Mouse (Mus musculus) hindbrain, embryonic 12.5 days (tissue): ENCODE data around the gene Jtb. TPM values are rescaled to one million over a fixed set of nuclear protein-coding genes. Genes with fewer than 3 reads are reported as not detected.

Experiments
- ATAC-seq: fragments of 200-750 bp; cut with Nextera tagmentation; 2 replicates; pipeline ENCODE4 v1.8.0; 2017; ENCODE audit warnings: moderate TSS enrichment; ENCODE audit not compliant: low FRiP score
- H3K27ac ChIP-seq: fragments of 300-500 bp; sonication (generic); 2 replicates; pipeline ENCODE4 v1.5.1; 2016; ENCODE audit warnings: mild to moderate bottlenecking
- H3K27me3 ChIP-seq: fragments of 300-500 bp; sonication (generic); 2 replicates; pipeline ENCODE4 v1.6.1; 2016; ENCODE audit warnings: mild to moderate bottlenecking
- H3K36me3 ChIP-seq: fragments of 300-500 bp; sonication (generic); 2 replicates; pipeline ENCODE4 v1.6.1; 2016; ENCODE audit warnings: mild to moderate bottlenecking
- H3K4me1 ChIP-seq: fragments of 300-500 bp; sonication (generic); 2 replicates; pipeline ENCODE4 v1.6.1; 2016
- H3K4me2 ChIP-seq: fragments of 300-500 bp; sonication (generic); replicated peaks from 2 replicates; pipeline ENCODE4 v1.6.1; 2016; ENCODE audit warnings: mild to moderate bottlenecking
- H3K4me3 ChIP-seq: fragments of 300-500 bp; sonication (generic); 2 replicates; pipeline ENCODE4 v1.5.1; 2016; ENCODE audit warnings: mild to moderate bottlenecking
- H3K9ac ChIP-seq: fragments of 300-500 bp; sonication (generic); 2 replicates; pipeline ENCODE4 v1.6.1; 2016; ENCODE audit warnings: mild to moderate bottlenecking, moderate library complexity
- H3K9me3 ChIP-seq: fragments of 300-500 bp; sonication (generic); replicated peaks from 2 replicates; pipeline ENCODE4 v1.6.1; 2016; ENCODE audit warnings: mild to moderate bottlenecking
- WGBS: fragments of 180-500 bp; shearing (Covaris S2); methylation state at CpG from one replicate; pipeline ENCODE4 v1.1.7; 2016; 5-methylcytosine and 5-hydroxymethylcytosine counted together
- polyA plus RNA-seq: library from polyadenylated mRNA; unstranded; fragments of >200 nt; fragmentation: Nextera tagmentation; extraction: Ambion mirVana; gene quantifications from 2 replicates; pipeline ENCODE4 v1.2.1, GENCODE M21; 2016

Gene Jtb
- polyA plus RNA-seq, 1 experiment from 2014 or later = 94.8 TPM

GRCm38 (mm10) chr3:90268190-90268589 is 36.8 kb downstream of the Jtb start:
- Histone ChIP-seq H3K27ac (no peak overlapping the region), H3K36me3 (peaks cover 21% of the 10 kb centered on the region), H3K4me2 (no peak overlapping the region), H3K9ac (no peak overlapping the region), H3K27me3 (no peaks in the 10 kb centered on the region), H3K4me3 (no peak overlapping the region), H3K4me1 (peaks cover 14% of the 10 kb centered on the region), H3K9me3 (no peaks in the 10 kb centered on the region)
- ATAC-seq = no peak
- 95% methylated on average over 11 of the region's 11 CpGs for WGBS

GRCm38 (mm10) chr3:90268971-90269370 is 37.6 kb downstream of the Jtb start:
- no peak overlapping the region for H3K9ac ChIP-seq
- peaks cover 14% of the 10 kb centered on the region for H3K4me1 ChIP-seq
- no peak overlapping the region for H3K4me2 ChIP-seq
- H3K4me3 ChIP-seq = no peak overlapping the region
- 90% methylated on average over 16 of the region's 16 CpGs for WGBS
- H3K27me3 ChIP-seq = no peaks in the 10 kb centered on the region
- no peak overlapping the region for H3K27ac ChIP-seq
- no peaks in the 10 kb centered on the region for H3K9me3 ChIP-seq
- ATAC-seq = no peak
- peaks cover 20% of the 10 kb centered on the region for H3K36me3 ChIP-seq

- 94% methylated on average over 8 of the region's 8 CpGs for WGBS
- no peaks in the 10 kb centered on the region for H3K27me3 ChIP-seq
- no peaks in the 10 kb centered on the region for H3K9me3 ChIP-seq
- no peak overlapping the region for H3K4me2 ChIP-seq
- peaks cover 11% of the 10 kb centered on the region for H3K4me1 ChIP-seq
- ATAC-seq = no peak
- no peak overlapping the region for H3K27ac ChIP-seq
- no peak overlapping the region for H3K9ac ChIP-seq
- no peak overlapping the region for H3K4me3 ChIP-seq
- peaks cover 22% of the 10 kb centered on the region for H3K36me3 ChIP-seq
Observed at GRCm38 (mm10) chr3:90270784-90271183, 39.4 kb downstream of the Jtb start.

- H3K9me3 ChIP-seq = no peaks in the 10 kb centered on the region
- H3K4me2 ChIP-seq = no peak overlapping the region
- no peaks in the 10 kb centered on the region for H3K4me1 ChIP-seq
- ATAC-seq = no peak
- H3K27ac ChIP-seq = no peak overlapping the region
- H3K27me3 ChIP-seq = no peaks in the 10 kb centered on the region
- no peak overlapping the region for H3K4me3 ChIP-seq
- no peak overlapping the region for H3K9ac ChIP-seq
- H3K36me3 ChIP-seq = peaks cover 35% of the 10 kb centered on the region
- 69% methylated on average over 9 of the region's 9 CpGs for WGBS
Observed at GRCm38 (mm10) chr3:90272170-90272569, 40.8 kb downstream of the Jtb start.

- Histone ChIP-seq H3K9ac (no peak overlapping the region), H3K9me3 (no peaks in the 10 kb centered on the region), H3K36me3 (peaks cover 49% of the 10 kb centered on the region), H3K27me3 (no peaks in the 10 kb centered on the region), H3K4me3 (no peak overlapping the region), H3K4me2 (no peak overlapping the region), H3K27ac (no peak overlapping the region), H3K4me1 (no peaks in the 10 kb centered on the region)
- no peak for ATAC-seq
- 95% methylated on average over 22 of the region's 22 CpGs for WGBS
Observed at GRCm38 (mm10) chr3:90273855-90274254, 42.5 kb downstream of the Jtb start.

GRCm38 (mm10) chr3:90275286-90275685 is 43.9 kb downstream of the Jtb start:
- Histone ChIP-seq H3K36me3 (peaks cover 63% of the 10 kb centered on the region), H3K9ac (no peak overlapping the region), H3K27me3 (no peaks in the 10 kb centered on the region), H3K9me3 (no peaks in the 10 kb centered on the region), H3K4me2 (no peak overlapping the region), H3K4me1 (no peaks in the 10 kb centered on the region), H3K27ac (no peak overlapping the region), H3K4me3 (no peak overlapping the region)
- 94% methylated on average over 11 of the region's 11 CpGs for WGBS
- ATAC-seq = no peak

GRCm38 (mm10) chr3:90276858-90277257 is 45.5 kb downstream of the Jtb start:
- Histone ChIP-seq H3K9ac (no peak overlapping the region), H3K4me3 (no peak overlapping the region), H3K27ac (no peak overlapping the region), H3K4me1 (no peaks in the 10 kb centered on the region), H3K36me3 (peaks cover 70% of the 10 kb centered on the region), H3K9me3 (no peaks in the 10 kb centered on the region), H3K27me3 (no peaks in the 10 kb centered on the region), H3K4me2 (no peak overlapping the region)
- WGBS = 46% methylated on average over 16 of the region's 16 CpGs
- ATAC-seq = no peak

- H3K27ac ChIP-seq = no peak overlapping the region
- no peaks in the 10 kb centered on the region for H3K9me3 ChIP-seq
- WGBS = 92% methylated on average over 9 of the region's 9 CpGs
- H3K36me3 ChIP-seq = peaks cover 64% of the 10 kb centered on the region
- H3K4me3 ChIP-seq = no peak overlapping the region
- no peaks in the 10 kb centered on the region for H3K4me1 ChIP-seq
- H3K27me3 ChIP-seq = no peaks in the 10 kb centered on the region
- ATAC-seq = no peak
- no peak overlapping the region for H3K4me2 ChIP-seq
- H3K9ac ChIP-seq = no peak overlapping the region
Observed at GRCm38 (mm10) chr3:90277793-90278192, 46.4 kb downstream of the Jtb start.

- Histone ChIP-seq H3K9me3 (no peaks in the 10 kb centered on the region), H3K4me2 (no peak overlapping the region), H3K4me3 (no peak overlapping the region), H3K27me3 (no peaks in the 10 kb centered on the region), H3K27ac (no peak overlapping the region), H3K36me3 (peaks cover 61% of the 10 kb centered on the region), H3K4me1 (no peaks in the 10 kb centered on the region), H3K9ac (no peak overlapping the region)
- WGBS = 99% methylated on average over 10 of the region's 10 CpGs
- ATAC-seq = no peak
Observed at GRCm38 (mm10) chr3:90278211-90278610, 46.8 kb downstream of the Jtb start.

- Histone ChIP-seq H3K9ac (no peak overlapping the region), H3K27me3 (no peaks in the 10 kb centered on the region), H3K4me1 (no peaks in the 10 kb centered on the region), H3K36me3 (peaks cover 52% of the 10 kb centered on the region), H3K4me2 (no peak overlapping the region), H3K4me3 (no peak overlapping the region), H3K27ac (no peak overlapping the region), H3K9me3 (no peaks in the 10 kb centered on the region)
- WGBS = 92% methylated on average over 9 of the region's 9 CpGs
- ATAC-seq = no peak
Observed at GRCm38 (mm10) chr3:90279216-90279615, 47.8 kb downstream of the Jtb start.

- no peak for ATAC-seq
- Histone ChIP-seq H3K4me3 (no peak overlapping the region), H3K36me3 (peaks cover 52% of the 10 kb centered on the region), H3K4me1 (no peaks in the 10 kb centered on the region), H3K27me3 (no peaks in the 10 kb centered on the region), H3K9me3 (no peaks in the 10 kb centered on the region), H3K9ac (no peak overlapping the region), H3K4me2 (no peak overlapping the region), H3K27ac (no peak overlapping the region)
- WGBS = 96% methylated on average over 7 of the region's 7 CpGs
Observed at GRCm38 (mm10) chr3:90279743-90280142, 48.3 kb downstream of the Jtb start.

- no peak for ATAC-seq
- Histone ChIP-seq H3K4me3 (no peak overlapping the region), H3K27ac (no peak overlapping the region), H3K9ac (no peak overlapping the region), H3K4me1 (no peaks in the 10 kb centered on the region), H3K9me3 (no peaks in the 10 kb centered on the region), H3K36me3 (peaks cover 48% of the 10 kb centered on the region), H3K4me2 (no peak overlapping the region), H3K27me3 (no peaks in the 10 kb centered on the region)
- WGBS = 89% methylated on average over 9 of the region's 9 CpGs
Observed at GRCm38 (mm10) chr3:90280708-90281107, 49.3 kb downstream of the Jtb start.

GRCm38 (mm10) chr3:90284150-90284549 is 52.8 kb downstream of the Jtb start:
- WGBS = 93% methylated on average over 2 of the region's 2 CpGs

More at GRCm38 (mm10) chr3:90284150-90284549, 52.8 kb downstream of the Jtb start:
- H3K9ac ChIP-seq = no peak overlapping the region
- no peak for ATAC-seq
- no peaks in the 10 kb centered on the region for H3K4me1 ChIP-seq
- H3K27ac ChIP-seq = no peak overlapping the region
- H3K4me2 ChIP-seq = no peak overlapping the region
- H3K9me3 ChIP-seq = no peaks in the 10 kb centered on the region
- peaks cover 19% of the 10 kb centered on the region for H3K36me3 ChIP-seq
- H3K4me3 ChIP-seq = no peak overlapping the region
- H3K27me3 ChIP-seq = no peaks in the 10 kb centered on the region
